Mouse (Mus musculus) heart, adult 2 months (tissue): Measurements from ENCODE around the gene Olfr552. TPM values are rescaled to one million over a fixed set of nuclear protein-coding genes. Genes with fewer than 3 reads are reported as not detected.
"Not testable (repeated sequence)": the region's sequence is repeated elsewhere in the genome, so short reads cannot be mapped to it uniquely, and the experiment has no call there.

ENCODE experiments used
- DNase-seq, 2 experiments: peaks; one replicate each; pipeline ENCODE4 v3.0.0; 2021
- H3K27ac ChIP-seq: fragments of 200-600 bp; 2 replicates; pipeline ENCODE4 v1.8.1; 2022
- H3K27me3 ChIP-seq: fragments of 200-500 bp; 2 replicates; pipeline ENCODE4 v1.6.1; 2012; ENCODE audit warnings: mild to moderate bottlenecking, low read length, inconsistent platforms, mixed read lengths; ENCODE audit not compliant: control insufficient read depth, insufficient read depth
- H3K36me3 ChIP-seq: fragments of 200-500 bp; 2 replicates; pipeline ENCODE4 v1.6.1; 2012; ENCODE audit warnings: low read length, inconsistent platforms; ENCODE audit not compliant: control insufficient read depth, insufficient read depth
- H3K4me1 ChIP-seq: fragments of 200-500 bp; 2 replicates; pipeline ENCODE4 v1.6.1; 2011; ENCODE audit warnings: low read length; ENCODE audit not compliant: control insufficient read depth, insufficient read depth
- H3K4me3 ChIP-seq: fragments of 200-600 bp; 2 replicates; pipeline ENCODE4 v1.8.1; 2022
- H3K79me2 ChIP-seq: fragments of 200-500 bp; replicated peaks from 2 replicates; pipeline ENCODE4 v1.6.1; 2012; ENCODE audit warnings: mild to moderate bottlenecking, inconsistent platforms, low read length, moderate library complexity, mixed read lengths; ENCODE audit not compliant: control insufficient read depth, insufficient read depth
- H3K9ac ChIP-seq: fragments of 200-500 bp; 2 replicates; pipeline ENCODE4 v1.6.1; 2012; ENCODE audit warnings: low read depth, mild to moderate bottlenecking, control low read depth, inconsistent platforms, low read length, mixed read lengths
- CTCF ChIP-seq: fragments of 200-600 bp; IDR thresholded peaks from 2 replicates; pipeline ENCODE4 v1.8.1; 2022; ENCODE audit warnings: antibody characterized with exemption, mild to moderate bottlenecking, moderate library complexity
- EP300 ChIP-seq: fragments of 200-500 bp; IDR thresholded peaks from 2 replicates; pipeline ENCODE4 v1.6.1; 2011; ENCODE audit warnings: low read depth, low read length, control low read depth; ENCODE audit not compliant: insufficient read depth
- POLR2A ChIP-seq: fragments of 200-500 bp; IDR thresholded peaks from 2 replicates; pipeline ENCODE4 v1.6.1; 2011; ENCODE audit warnings: mild to moderate bottlenecking, low read depth, low read length, control low read depth; ENCODE audit not compliant: insufficient read depth
- WGBS: fragments of 180-500 bp; shearing (Covaris S2); methylation state at CpG from one replicate; pipeline ENCODE4 v1.1.7; 2018; 5-methylcytosine and 5-hydroxymethylcytosine counted together
- intact Hi-C: fragments of 180-260 bp; cut with DNase I; formaldehyde crosslinking; loops from one replicate; pipeline ENCODE4 v1.15.1; 2025
- polyA plus RNA-seq: library from polyadenylated mRNA; depleted of rRNA; stranded (reverse); fragments of >200 nt; gene quantifications from 2 replicates; pipeline ENCODE4 v1.2.3, GENCODE M21; 2012; rRNA removed
- total RNA-seq, 2 experiments: library from RNA; stranded (reverse); gene quantifications; 2 replicates each; pipeline ENCODE4 v1.2.3; 2021

Olfr552 gene
- total and polyA plus RNA-seq, 3 experiments, result 0.13 to 0.20 TPM; not detected in 1

GRCm38 (mm10) chr7:102636665-102637064 lies 39.1 kb downstream of the Olfr552 start:
- TF ChIP-seq POLR2A, result no peak
- no peak for TF ChIP-seq EP300
- peak; percentile 76 for TF ChIP-seq CTCF
- WGBS, result 30% methylated on average over 3 of the region's 3 CpGs
- no peaks in the 10 kb centered on the region for H3K79me2 ChIP-seq
- DNase-seq, result no peak
- H3K36me3 ChIP-seq, result no peaks in the 10 kb centered on the region
- H3K4me1 ChIP-seq, result no peaks in the 10 kb centered on the region; the same call in 1 of the 2 replicates
- no peaks in the 10 kb centered on the region for H3K27me3 ChIP-seq
- no peak overlapping the region for H3K4me3 ChIP-seq
- intact Hi-C loops, result no loop called here
- H3K9ac ChIP-seq, result no peak overlapping the region
- no peak overlapping the region for H3K27ac ChIP-seq

GRCm38 (mm10) chr7:102638132-102638531 lies 40.6 kb downstream of the Olfr552 start, which contains the start of gene Olfr554:
TSS of gene Olfr554 (plus strand) at chr7:102638432.
- WGBS, result 74% methylated on average over 1 of the region's 1 CpGs
- no peak within 1 kb of the TSS for H3K9ac ChIP-seq
- TF ChIP-seq CTCF, result no peak
- TF ChIP-seq EP300, result no peak
- TF ChIP-seq POLR2A, result no peak

GRCm38 (mm10) chr7:102644945-102645344 lies 47.4 kb downstream of the Olfr552 start:
- H3K4me3 ChIP-seq, H3K36me3 ChIP-seq, H3K4me1 ChIP-seq, H3K9ac ChIP-seq, H3K79me2 ChIP-seq, H3K27me3 ChIP-seq, H3K27ac ChIP-seq, intact Hi-C loops: not testable (repeated sequence)
- peak in 1 of 2 experiments; percentile 21 for DNase-seq
- 41% methylated on average over 4 of the region's 4 CpGs for WGBS

More at GRCm38 (mm10) chr7:102638132-102638531, 40.6 kb downstream of the Olfr552 start, which contains the start of gene Olfr554:
- H3K4me3 ChIP-seq, result no peak within 1 kb of the TSS
- DNase-seq, result no peak
- intact Hi-C loops, result no loop called here
- H3K4me1 ChIP-seq, result no peaks in the 10 kb centered on the region; the same call in 1 of the 2 replicates
- H3K36me3 ChIP-seq, result no peaks in the 10 kb centered on the region
- H3K27ac ChIP-seq, result no peak within 1 kb of the TSS
- no peaks in the 10 kb centered on the region for H3K79me2 ChIP-seq
- no peaks in the 10 kb centered on the region for H3K27me3 ChIP-seq

Other genes with a start within 250 kb of the Olfr552 start
- 1 to 10 TPM; 9.6 to 9.9 TPM for gene Rrm1, start 156.1 kb upstream of the Olfr552 start, total RNA-seq
- 4.4 and 8.1 TPM in 2 replicates for gene Rrm1, start 156.1 kb upstream of the Olfr552 start, polyA plus RNA-seq
- not detected for gene Olfr543, start 116.1 kb upstream of the Olfr552 start, total RNA-seq
- gene Olfr543, start 116.1 kb upstream of the Olfr552 start, polyA plus RNA-seq, result not detected in 2 replicates
- gene Olfr544, start 109.5 kb upstream of the Olfr552 start, total RNA-seq, result not detected
- gene Olfr544, start 109.5 kb upstream of the Olfr552 start, polyA plus RNA-seq, result not detected in 2 replicates
- not detected for gene Olfr545, start 98.2 kb upstream of the Olfr552 start, total RNA-seq
- gene Olfr545, start 98.2 kb upstream of the Olfr552 start, polyA plus RNA-seq, result not detected in 2 replicates
- gene Olfr547, start 63.0 kb upstream of the Olfr552 start, total RNA-seq, result not detected
- gene Olfr547, start 63.0 kb upstream of the Olfr552 start, polyA plus RNA-seq, result not detected in 2 replicates
- not detected for gene Olfr548-ps1, start 56.9 kb upstream of the Olfr552 start, total RNA-seq
- gene Olfr548-ps1, start 56.9 kb upstream of the Olfr552 start, polyA plus RNA-seq, result not detected in 2 replicates
- gene Olfr549, start 47.9 kb upstream of the Olfr552 start, total RNA-seq, result not detected
- not detected in 2 replicates for gene Olfr549, start 47.9 kb upstream of the Olfr552 start, polyA plus RNA-seq
- gene Trim21, start 32.3 kb upstream of the Olfr552 start, total RNA-seq, result 1 to 10 TPM; 3.7 to 6.1 TPM
- 3.7 and 6.2 TPM in 2 replicates for gene Trim21, start 32.3 kb upstream of the Olfr552 start, polyA plus RNA-seq
- under 1 TPM in 1 of 2 experiments, not detected in 1; 0.07 TPM for gene Olfr550, start 26.3 kb upstream of the Olfr552 start, total RNA-seq
- gene Olfr550, start 26.3 kb upstream of the Olfr552 start, polyA plus RNA-seq, result 0.56 and 0.86 TPM in 2 replicates
- not detected for gene Olfr551, start 5.9 kb upstream of the Olfr552 start, total RNA-seq
- not detected in 2 replicates for gene Olfr551, start 5.9 kb upstream of the Olfr552 start, polyA plus RNA-seq
- gene Olfr553, start 20.4 kb downstream of the Olfr552 start, total RNA-seq, result not detected
- gene Olfr553, start 20.4 kb downstream of the Olfr552 start, polyA plus RNA-seq, result not detected in 2 replicates
- not detected for gene Olfr554, start 40.7 kb downstream of the Olfr552 start, total RNA-seq
- not detected in 2 replicates for gene Olfr554, start 40.7 kb downstream of the Olfr552 start, polyA plus RNA-seq
- not detected for gene Olfr555, start 61.1 kb downstream of the Olfr552 start, total RNA-seq
- not detected in 2 replicates for gene Olfr555, start 61.1 kb downstream of the Olfr552 start, polyA plus RNA-seq
- gene Olfr556, start 67.1 kb downstream of the Olfr552 start, total RNA-seq, result not detected
- gene Olfr556, start 67.1 kb downstream of the Olfr552 start, polyA plus RNA-seq, result not detected in 2 replicates
- gene Trim68, start 89.6 kb downstream of the Olfr552 start, total RNA-seq, result 1 to 10 TPM; 8.1 to 9.5 TPM
- gene Trim68, start 89.6 kb downstream of the Olfr552 start, polyA plus RNA-seq, result 20.4 and 33.3 TPM in 2 replicates
- gene Olfr557, start 98.1 kb downstream of the Olfr552 start, total RNA-seq, result not detected
- not detected in 2 replicates for gene Olfr557, start 98.1 kb downstream of the Olfr552 start, polyA plus RNA-seq
- 1 to 10 TPM; 3.0 to 3.8 TPM for gene Olfr558, start 104.4 kb downstream of the Olfr552 start, total RNA-seq
- 3.5 and 8.4 TPM in 2 replicates for gene Olfr558, start 104.4 kb downstream of the Olfr552 start, polyA plus RNA-seq
- gene Olfr33, start 121.3 kb downstream of the Olfr552 start, total RNA-seq, result not detected
- gene Olfr33, start 121.3 kb downstream of the Olfr552 start, polyA plus RNA-seq, result 0.33 TPM in 1 of 2 replicates, not detected in the other
- gene Olfr559, start 129.7 kb downstream of the Olfr552 start, total RNA-seq, result not detected
- gene Olfr559, start 129.7 kb downstream of the Olfr552 start, polyA plus RNA-seq, result not detected in 2 replicates
- not detected for gene Olfr560, start 161.6 kb downstream of the Olfr552 start, total RNA-seq
- 0.20 TPM in 2 replicates for gene Olfr560, start 161.6 kb downstream of the Olfr552 start, polyA plus RNA-seq
- under 1 TPM; 0.57 to 0.86 TPM for gene Olfr78, start 161.7 kb downstream of the Olfr552 start, total RNA-seq
- 6.2 and 12.7 TPM in 2 replicates for gene Olfr78, start 161.7 kb downstream of the Olfr552 start, polyA plus RNA-seq
- not detected for gene Olfr561, start 173.5 kb downstream of the Olfr552 start, total RNA-seq
- gene Olfr561, start 173.5 kb downstream of the Olfr552 start, polyA plus RNA-seq, result not detected in 2 replicates
- gene Olfr564, start 205.7 kb downstream of the Olfr552 start, total RNA-seq, result not detected
- not detected in 2 replicates for gene Olfr564, start 205.7 kb downstream of the Olfr552 start, polyA plus RNA-seq